Mouse (Mus musculus) forebrain, embryonic 16.5 days (tissue): ENCODE measurements around the gene Eno3. TPM values are rescaled to one million over a fixed set of nuclear protein-coding genes. Genes with fewer than 3 reads are reported as not detected.

Experiments
- ATAC-seq: fragments of 200-750 bp; cut with Nextera tagmentation; 2 replicates; pipeline ENCODE4 v1.8.0; 2017; ENCODE audit warnings: mild to moderate bottlenecking, moderate library complexity
- H3K27ac ChIP-seq: fragments of 300-500 bp; sonication (generic); 2 replicates; pipeline ENCODE4 v1.5.1; 2014; ENCODE audit warnings: low read length, control low read depth
- H3K27me3 ChIP-seq: fragments of 300-500 bp; sonication (generic); replicated peaks from 2 replicates; pipeline ENCODE4 v1.6.1; 2014; ENCODE audit warnings: low read length; ENCODE audit not compliant: control insufficient read depth, insufficient read depth
- H3K36me3 ChIP-seq: fragments of 300-500 bp; sonication (generic); 2 replicates; pipeline ENCODE4 v1.6.1; 2014; ENCODE audit not compliant: control insufficient read depth, insufficient read depth
- H3K4me1 ChIP-seq: fragments of 300-500 bp; sonication (generic); replicated peaks from 2 replicates; pipeline ENCODE4 v1.6.1; 2014; ENCODE audit warnings: low read length; ENCODE audit not compliant: control insufficient read depth, insufficient read depth
- H3K4me2 ChIP-seq: fragments of 300-500 bp; sonication (generic); 2 replicates; pipeline ENCODE4 v1.6.1; 2014; ENCODE audit warnings: mild to moderate bottlenecking, low read length, control low read depth
- H3K4me3 ChIP-seq: fragments of 300-500 bp; sonication (generic); replicated peaks from 2 replicates; pipeline ENCODE4 v1.5.1; 2014; ENCODE audit warnings: mild to moderate bottlenecking, low read length, control low read depth
- H3K9ac ChIP-seq: fragments of 300-500 bp; sonication (generic); replicated peaks from 2 replicates; pipeline ENCODE4 v1.6.1; 2014; ENCODE audit warnings: low read depth, low read length, control low read depth
- H3K9me3 ChIP-seq: fragments of 300-500 bp; sonication (generic); 2 replicates; pipeline ENCODE4 v1.6.1; 2016; ENCODE audit warnings: low read length; ENCODE audit not compliant: control insufficient read depth
- WGBS: fragments of 180-500 bp; shearing (Covaris S2); extraction: QIAGEN DNeasy Blood & Tissue Kit; methylation state at CpG from one replicate; pipeline ENCODE4 v1.1.7; 2014; 5-methylcytosine and 5-hydroxymethylcytosine counted together
- polyA plus RNA-seq: library from polyadenylated mRNA; unstranded; fragments of >200 nt; fragmentation: Nextera tagmentation; extraction: Ambion mirVana; gene quantifications from 2 replicates; pipeline ENCODE4 v1.2.1, GENCODE M21; 2015

The Eno3 gene
- polyA plus RNA-seq, 1 experiment from 2014 or later = 6.5 TPM

GRCm38 (mm10) chr11:70647716-70648420 lies 9.1 kb upstream of the Eno3 start:
- Histone ChIP-seq H3K27ac (peak overlapping the region; percentile 96), H3K4me2 (peak overlapping the region; percentile 94), H3K4me3 (peak overlapping the region; percentile 56), H3K36me3 (peaks cover 30% of the 10 kb centered on the region), H3K27me3 (no peaks in the 10 kb centered on the region), H3K4me1 (peaks cover 42% of the 10 kb centered on the region), H3K9me3 (no peaks in the 10 kb centered on the region), H3K9ac (peak overlapping the region; percentile 64)
- no peak; the same call in 1 of the 2 replicates for ATAC-seq
- 4% methylated on average over 28 of the region's 28 CpGs for WGBS

GRCm38 (mm10) chr11:70648512-70648911 lies 8.5 kb upstream of the Eno3 start:
- Histone ChIP-seq H3K27me3 (no peaks in the 10 kb centered on the region), H3K36me3 (peaks cover 30% of the 10 kb centered on the region), H3K9me3 (no peaks in the 10 kb centered on the region), H3K4me3 (peak overlapping the region; percentile 56), H3K9ac (no peak overlapping the region), H3K4me2 (peak overlapping the region; percentile 94), H3K4me1 (peaks cover 48% of the 10 kb centered on the region), H3K27ac (no peak overlapping the region)
- ATAC-seq = no peak
- 92% methylated on average over 4 of the region's 4 CpGs for WGBS

- no peak overlapping the region for H3K4me2 ChIP-seq
- H3K4me1 ChIP-seq = peaks cover 48% of the 10 kb centered on the region
- WGBS = 91% methylated on average over 8 of the region's 8 CpGs
- H3K4me3 ChIP-seq = no peak overlapping the region
- H3K36me3 ChIP-seq = peaks cover 29% of the 10 kb centered on the region
- no peak overlapping the region for H3K27ac ChIP-seq
- H3K9me3 ChIP-seq = no peaks in the 10 kb centered on the region
- no peak overlapping the region for H3K9ac ChIP-seq
- H3K27me3 ChIP-seq = no peaks in the 10 kb centered on the region
- ATAC-seq = no peak
Measured at GRCm38 (mm10) chr11:70649185-70649734, 7.7 kb upstream of the Eno3 start.

- H3K4me1 ChIP-seq = peaks cover 50% of the 10 kb centered on the region
- H3K27me3 ChIP-seq = no peaks in the 10 kb centered on the region
- no peak for ATAC-seq
- H3K27ac ChIP-seq = no peak overlapping the region
- 82% methylated on average over 12 of the region's 12 CpGs for WGBS
- no peak overlapping the region for H3K4me2 ChIP-seq
- no peak overlapping the region for H3K9ac ChIP-seq
- H3K9me3 ChIP-seq = no peaks in the 10 kb centered on the region
- H3K4me3 ChIP-seq = no peak overlapping the region
- peaks cover 23% of the 10 kb centered on the region for H3K36me3 ChIP-seq
Measured at GRCm38 (mm10) chr11:70650322-70651175, 6.5 kb upstream of the Eno3 start.

GRCm38 (mm10) chr11:70651391-70651790 lies 5.6 kb upstream of the Eno3 start:
- no peak overlapping the region for H3K4me3 ChIP-seq
- H3K27ac ChIP-seq = no peak overlapping the region
- no peaks in the 10 kb centered on the region for H3K9me3 ChIP-seq
- no peak for ATAC-seq
- peaks cover 49% of the 10 kb centered on the region for H3K4me1 ChIP-seq
- 82% methylated on average over 2 of the region's 2 CpGs for WGBS
- no peak overlapping the region for H3K4me2 ChIP-seq
- H3K36me3 ChIP-seq = peaks cover 23% of the 10 kb centered on the region
- H3K9ac ChIP-seq = no peak overlapping the region
- no peaks in the 10 kb centered on the region for H3K27me3 ChIP-seq

- Histone ChIP-seq H3K9ac (no peak overlapping the region), H3K4me1 (peaks cover 49% of the 10 kb centered on the region)
- 63% methylated on average over 12 of the region's 12 CpGs for WGBS
Measured at GRCm38 (mm10) chr11:70652029-70652883, 4.7 kb upstream of the Eno3 start.

GRCm38 (mm10) chr11:70652884-70653344 lies 4.1 kb upstream of the Eno3 start:
- Histone ChIP-seq H3K9me3 (no peaks in the 10 kb centered on the region), H3K4me2 (peak overlapping the region; percentile 98), H3K4me3 (peak overlapping the region; percentile 100), H3K36me3 (peaks cover 23% of the 10 kb centered on the region), H3K9ac (peak overlapping the region; percentile 96), H3K27me3 (no peaks in the 10 kb centered on the region), H3K27ac (peak overlapping the region; percentile 95; the same call in 1 of the 2 replicates), H3K4me1 (peaks cover 47% of the 10 kb centered on the region)
- 65% methylated on average over 6 of the region's 6 CpGs for WGBS
- no peak for ATAC-seq

More at GRCm38 (mm10) chr11:70652029-70652883, 4.7 kb upstream of the Eno3 start:
- Histone ChIP-seq H3K27ac (no peak overlapping the region), H3K36me3 (peaks cover 23% of the 10 kb centered on the region), H3K9me3 (no peaks in the 10 kb centered on the region), H3K4me2 (peak overlapping the region; percentile 98), H3K27me3 (no peaks in the 10 kb centered on the region), H3K4me3 (peak overlapping the region; percentile 100)
- no peak for ATAC-seq

- peak overlapping the region; percentile 98 for H3K4me2 ChIP-seq
- WGBS = under 1% methylated on average over 48 of the region's 63 CpGs
- H3K4me1 ChIP-seq = peaks cover 40% of the 10 kb centered on the region
- peak overlapping the region; percentile 100 for H3K4me3 ChIP-seq
- peaks cover 23% of the 10 kb centered on the region for H3K36me3 ChIP-seq
- H3K27ac ChIP-seq = peak overlapping the region; percentile 95
- peak; percentile 66 for ATAC-seq
- H3K9ac ChIP-seq = peak overlapping the region; percentile 96
- no peaks in the 10 kb centered on the region for H3K27me3 ChIP-seq
- H3K9me3 ChIP-seq = no peaks in the 10 kb centered on the region
Measured at GRCm38 (mm10) chr11:70653345-70654197, 3.4 kb upstream of the Eno3 start.
